Mouse (Mus musculus) intestine, embryonic 16.5 days (tissue): ENCODE measurements around the gene Fcor. TPM values are rescaled to one million over a fixed set of nuclear protein-coding genes. Genes with fewer than 3 reads are reported as not detected.

ENCODE experiments used
- ATAC-seq: fragments of 200-750 bp; cut with Nextera tagmentation; 2 replicates; pipeline ENCODE4 v1.8.0; 2017; ENCODE audit warnings: moderate TSS enrichment, moderate library complexity
- H3K27ac ChIP-seq: fragments of 300-500 bp; sonication (generic); 2 replicates; pipeline ENCODE4 v1.5.1; 2014; ENCODE audit warnings: mild to moderate bottlenecking, low read length
- H3K27me3 ChIP-seq: fragments of 300-500 bp; sonication (generic); replicated peaks from 2 replicates; pipeline ENCODE4 v1.6.1; 2014; ENCODE audit warnings: low read length, control low read depth, mixed read lengths; ENCODE audit not compliant: control insufficient read depth, insufficient read depth
- H3K36me3 ChIP-seq: fragments of 300-500 bp; sonication (generic); 2 replicates; pipeline ENCODE4 v1.6.1; 2014; ENCODE audit warnings: low read length, control low read depth; ENCODE audit not compliant: control insufficient read depth, insufficient read depth
- H3K4me1 ChIP-seq: fragments of 300-500 bp; sonication (generic); 2 replicates; pipeline ENCODE4 v1.6.1; 2014; ENCODE audit warnings: low read length, control low read depth, mixed read lengths; ENCODE audit not compliant: control insufficient read depth, insufficient read depth
- H3K4me2 ChIP-seq: fragments of 300-500 bp; sonication (generic); 2 replicates; pipeline ENCODE4 v1.6.1; 2014; ENCODE audit warnings: low read depth, low read length, control low read depth
- H3K4me3 ChIP-seq: fragments of 300-500 bp; sonication (generic); 2 replicates; pipeline ENCODE4 v1.5.1; 2014; ENCODE audit warnings: mild to moderate bottlenecking, low read length
- H3K9ac ChIP-seq: fragments of 300-500 bp; sonication (generic); 2 replicates; pipeline ENCODE4 v1.6.1; 2014; ENCODE audit warnings: low read depth, low read length
- H3K9me3 ChIP-seq: fragments of 300-500 bp; sonication (generic); 2 replicates; pipeline ENCODE4 v1.6.1; 2016; ENCODE audit warnings: low read length, control low read depth; ENCODE audit not compliant: control insufficient read depth
- WGBS: fragments of 180-500 bp; shearing (Covaris S2); extraction: QIAGEN DNeasy Blood & Tissue Kit; methylation state at CpG from one replicate; pipeline ENCODE4 v1.1.7; 2014; 5-methylcytosine and 5-hydroxymethylcytosine counted together
- polyA plus RNA-seq: library from polyadenylated mRNA; unstranded; fragments of >200 nt; fragmentation: Nextera tagmentation; extraction: Ambion mirVana; gene quantifications from 2 replicates; pipeline ENCODE4 v1.2.1, GENCODE M21; 2015

The Fcor gene
- 7.3 and 8.3 TPM in 2 replicates for polyA plus RNA-seq

DNA sequence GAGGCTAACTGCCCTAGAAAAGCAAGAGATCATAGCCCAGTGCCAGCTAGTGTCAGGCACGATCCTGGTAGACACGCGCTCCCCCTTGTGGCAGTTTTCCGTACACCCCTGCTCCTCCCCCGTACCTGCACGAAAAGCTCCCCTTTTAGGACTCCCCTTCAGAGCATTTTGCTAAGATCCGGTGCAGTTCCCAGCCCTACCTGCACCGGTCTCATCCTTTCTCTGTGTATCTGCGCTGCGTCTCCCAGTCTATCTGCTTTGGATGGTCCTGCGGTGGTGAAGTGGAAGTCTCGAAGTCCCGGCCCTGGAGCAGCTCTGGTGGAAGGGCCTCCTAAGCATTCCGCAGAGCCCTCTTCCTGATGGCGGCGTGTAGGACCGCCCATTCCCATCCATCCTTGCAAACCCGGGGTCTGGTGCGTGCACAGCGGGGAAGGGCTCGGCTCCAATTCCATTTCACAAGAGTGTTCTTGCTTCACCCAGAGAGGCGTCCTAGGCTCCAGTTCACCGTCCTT lies at the start of gene Fcor:
Fcor (minus strand) TSS at position 383 of the 512 bp plus-strand sequence.
- Histone ChIP-seq H3K4me3 (peak within 1 kb of the TSS; percentile 60), H3K27ac (peak within 1 kb of the TSS; percentile 50; the same call in 1 of the 2 replicates), H3K9me3 (no peaks in the 10 kb centered on the region), H3K4me1 (peaks cover 2% of the 10 kb centered on the region; the same call in 1 of the 2 replicates), H3K27me3 (no peaks in the 10 kb centered on the region), H3K9ac (peak within 1 kb of the TSS; percentile 67), H3K4me2 (peak within 1 kb of the TSS; percentile 71), H3K36me3 (no peaks in the 10 kb centered on the region)
- whole genome bisulfite sequencing: 0% methylated on average over 23 of the region's 23 CpGs
- peak; percentile 83 for ATAC-seq

DNA sequence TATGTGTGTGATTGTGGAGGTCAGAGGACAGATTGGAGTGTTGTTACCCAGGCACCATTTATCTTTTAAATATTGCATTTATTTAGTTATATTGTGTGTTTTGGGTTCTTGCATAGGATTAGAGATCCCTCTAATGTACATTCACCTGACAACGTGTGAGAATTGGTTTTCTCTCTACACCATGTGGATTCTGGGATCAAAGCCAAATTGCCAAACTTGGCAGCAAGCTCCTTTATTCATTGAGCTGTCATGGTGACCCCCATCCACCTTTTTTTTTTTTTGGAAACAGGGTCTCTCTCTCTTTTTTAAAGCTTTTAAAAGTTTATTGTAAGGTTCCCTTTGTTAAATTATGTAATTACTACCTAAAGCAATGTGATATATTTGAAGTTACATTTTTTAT lies 48.9 kb upstream of the Fcor start:
- H3K9ac ChIP-seq: no peak overlapping the region
- no peak overlapping the region for H3K4me3 ChIP-seq
- H3K4me2 ChIP-seq: no peak overlapping the region
- no peaks in the 10 kb centered on the region for H3K36me3 ChIP-seq
- H3K9me3 ChIP-seq: no peaks in the 10 kb centered on the region
- no peak for ATAC-seq
- 33% methylated on average over 1 of the region's 1 CpGs for WGBS
- no peaks in the 10 kb centered on the region for H3K27me3 ChIP-seq
- H3K4me1 ChIP-seq: no peaks in the 10 kb centered on the region
- H3K27ac ChIP-seq: no peak overlapping the region

GRCm38 (mm10) chr8:3720551-3720950 lies 48.4 kb upstream of the Fcor start, which contains the start of gene Clec4g:
TSS of gene Clec4g (minus strand) at chr8:3720651.
- 67% methylated on average over 5 of the region's 5 CpGs for WGBS
- Histone ChIP-seq H3K4me3 (no peak within 1 kb of the TSS), H3K4me2 (no peak within 1 kb of the TSS), H3K27me3 (no peaks in the 10 kb centered on the region), H3K9ac (no peak within 1 kb of the TSS), H3K4me1 (no peaks in the 10 kb centered on the region), H3K27ac (no peak within 1 kb of the TSS), H3K9me3 (no peaks in the 10 kb centered on the region), H3K36me3 (no peaks in the 10 kb centered on the region)
- ATAC-seq: no peak

DNA sequence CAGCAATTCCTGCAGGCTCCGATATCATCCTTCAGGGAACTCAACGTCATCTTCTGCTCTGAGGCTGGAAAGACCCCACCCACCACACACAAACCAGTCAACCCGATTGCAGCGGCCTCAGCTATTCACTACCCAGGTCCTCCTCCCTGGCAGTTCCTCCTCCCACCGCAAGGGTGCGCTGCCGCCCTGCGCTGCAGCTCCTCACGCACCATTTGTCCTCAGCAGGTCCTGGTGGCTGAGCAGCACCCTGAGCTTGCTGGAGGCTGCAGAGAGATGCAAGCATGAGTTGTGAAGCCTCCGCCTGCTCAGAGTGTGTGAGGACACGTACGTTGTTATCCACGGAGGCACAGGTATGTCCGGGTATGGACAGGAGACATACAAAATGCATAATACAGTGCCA lies 46.4 kb upstream of the Fcor start:
- no peaks in the 10 kb centered on the region for H3K4me1 ChIP-seq
- no peak overlapping the region for H3K27ac ChIP-seq
- H3K27me3 ChIP-seq: no peaks in the 10 kb centered on the region
- no peak overlapping the region for H3K4me2 ChIP-seq
- peak; percentile 69; the same call in 1 of the 2 replicates for ATAC-seq
- H3K9me3 ChIP-seq: no peaks in the 10 kb centered on the region
- H3K36me3 ChIP-seq: no peaks in the 10 kb centered on the region
- H3K9ac ChIP-seq: no peak overlapping the region
- 16% methylated on average over 14 of the region's 14 CpGs for WGBS
- no peak overlapping the region for H3K4me3 ChIP-seq

- Histone ChIP-seq H3K36me3 (no peaks in the 10 kb centered on the region), H3K4me3 (no peak overlapping the region), H3K9ac (no peak overlapping the region), H3K4me1 (no peaks in the 10 kb centered on the region), H3K4me2 (no peak overlapping the region), H3K27me3 (no peaks in the 10 kb centered on the region), H3K9me3 (no peaks in the 10 kb centered on the region), H3K27ac (no peak overlapping the region)
- 65% methylated on average over 12 of the region's 12 CpGs for WGBS
- ATAC-seq: no peak
Measured at GRCm38 (mm10) chr8:3717321-3717954, 45.3 kb upstream of the Fcor start.

- Histone ChIP-seq H3K4me2 (no peak overlapping the region), H3K4me3 (no peak overlapping the region), H3K27ac (no peak overlapping the region), H3K36me3 (no peaks in the 10 kb centered on the region), H3K9ac (no peak overlapping the region), H3K9me3 (no peaks in the 10 kb centered on the region), H3K27me3 (no peaks in the 10 kb centered on the region), H3K4me1 (no peaks in the 10 kb centered on the region)
- no peak for ATAC-seq
- WGBS: 51% methylated on average over 2 of the region's 2 CpGs
Measured at GRCm38 (mm10) chr8:3711646-3712045, 39.5 kb upstream of the Fcor start.

GRCm38 (mm10) chr8:3710312-3710711 lies 38.1 kb upstream of the Fcor start:
- Histone ChIP-seq H3K27me3 (no peaks in the 10 kb centered on the region), H3K4me2 (no peak overlapping the region), H3K9me3 (no peaks in the 10 kb centered on the region), H3K4me3 (no peak overlapping the region), H3K27ac (no peak overlapping the region), H3K36me3 (no peaks in the 10 kb centered on the region), H3K9ac (no peak overlapping the region), H3K4me1 (no peaks in the 10 kb centered on the region)
- WGBS: 86% methylated on average over 3 of the region's 3 CpGs
- no peak for ATAC-seq

DNA sequence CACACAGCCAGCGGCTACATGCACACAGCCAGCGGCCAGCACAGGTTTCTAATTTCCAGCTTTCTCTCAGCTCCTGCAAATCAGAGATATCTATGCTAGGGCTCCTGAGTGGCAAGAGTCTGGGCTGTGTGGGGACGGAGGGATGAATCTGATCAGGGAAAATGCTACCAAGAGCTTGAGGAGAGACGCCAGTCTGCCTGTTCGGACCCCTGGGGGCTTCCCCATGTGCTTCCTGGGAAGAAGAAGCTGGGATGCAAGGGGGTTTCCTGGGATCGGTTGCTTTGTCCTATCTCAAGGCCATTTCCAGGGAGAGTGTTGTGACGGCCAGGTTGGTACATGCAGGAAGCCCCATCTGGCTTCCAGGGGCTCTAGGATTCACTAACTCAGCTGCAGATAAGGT lies 35.4 kb upstream of the Fcor start:
- no peak overlapping the region for H3K27ac ChIP-seq
- WGBS: 66% methylated on average over 7 of the region's 7 CpGs
- H3K36me3 ChIP-seq: no peaks in the 10 kb centered on the region
- ATAC-seq: no peak
- H3K4me1 ChIP-seq: no peaks in the 10 kb centered on the region
- H3K27me3 ChIP-seq: no peaks in the 10 kb centered on the region
- H3K4me2 ChIP-seq: no peak overlapping the region
- H3K9me3 ChIP-seq: no peaks in the 10 kb centered on the region
- H3K9ac ChIP-seq: no peak overlapping the region
- H3K4me3 ChIP-seq: no peak overlapping the region

- WGBS: 60% methylated on average over 4 of the region's 4 CpGs
- no peaks in the 10 kb centered on the region for H3K36me3 ChIP-seq
- H3K27ac ChIP-seq: no peak overlapping the region
- ATAC-seq: no peak
- H3K4me3 ChIP-seq: no peak overlapping the region
- H3K4me1 ChIP-seq: no peaks in the 10 kb centered on the region
- no peak overlapping the region for H3K9ac ChIP-seq
- H3K27me3 ChIP-seq: no peaks in the 10 kb centered on the region
- no peak overlapping the region for H3K4me2 ChIP-seq
- no peaks in the 10 kb centered on the region for H3K9me3 ChIP-seq
Measured at GRCm38 (mm10) chr8:3705711-3706110, 33.5 kb upstream of the Fcor start.

GRCm38 (mm10) chr8:3701491-3701890 lies 29.3 kb upstream of the Fcor start:
- Histone ChIP-seq H3K27ac (no peak overlapping the region), H3K4me3 (no peak overlapping the region), H3K36me3 (no peaks in the 10 kb centered on the region), H3K27me3 (no peaks in the 10 kb centered on the region), H3K9me3 (no peaks in the 10 kb centered on the region), H3K4me2 (no peak overlapping the region), H3K9ac (no peak overlapping the region), H3K4me1 (no peaks in the 10 kb centered on the region)
- WGBS: 89% methylated on average over 1 of the region's 1 CpGs
- no peak for ATAC-seq
